Mouse (Mus musculus) heart, embryonic 10.5 days (tissue): ENCODE measurements around the gene Srd5a1. TPM values are rescaled to one million over a fixed set of nuclear protein-coding genes. Genes with fewer than 3 reads are reported as not detected.
A peak's percentile ranks its signal among the peaks of the same experiment; 100 is the strongest.

ENCODE experiments used
- DNase-seq: peaks from one replicate; pipeline ENCODE4 v3.0.0-alpha.2; 2017; ENCODE audit warnings: low spot score
- H3K27ac ChIP-seq: fragments of 300-500 bp; sonication (generic); 2 replicates; pipeline ENCODE4 v1.5.1; 2016; ENCODE audit warnings: mild to moderate bottlenecking
- H3K27me3 ChIP-seq: fragments of 300-500 bp; sonication (generic); 2 replicates; pipeline ENCODE4 v1.6.1; 2016; ENCODE audit warnings: mild to moderate bottlenecking; ENCODE audit not compliant: poor library complexity, insufficient read depth, severe bottlenecking
- H3K36me3 ChIP-seq: fragments of 300-500 bp; sonication (generic); 2 replicates; pipeline ENCODE4 v1.6.1; 2016; ENCODE audit warnings: mild to moderate bottlenecking, moderate library complexity
- H3K4me1 ChIP-seq: fragments of 300-500 bp; sonication (generic); 2 replicates; pipeline ENCODE4 v1.6.1; 2016; ENCODE audit warnings: mild to moderate bottlenecking
- H3K4me3 ChIP-seq: fragments of 300-500 bp; sonication (generic); 2 replicates; pipeline ENCODE4 v1.5.1; 2016; ENCODE audit warnings: mild to moderate bottlenecking, moderate library complexity
- H3K9me3 ChIP-seq: fragments of 300-500 bp; sonication (generic); 2 replicates; pipeline ENCODE4 v1.6.1; 2016; ENCODE audit warnings: mild to moderate bottlenecking, moderate library complexity
- WGBS: fragments of 180-500 bp; shearing (Covaris S2); methylation state at CpG from one replicate; pipeline ENCODE4 v1.1.7; 2016; 5-methylcytosine and 5-hydroxymethylcytosine counted together
- polyA plus RNA-seq: library from polyadenylated mRNA; unstranded; fragments of >200 nt; fragmentation: Nextera tagmentation; extraction: Ambion mirVana; gene quantifications from 2 replicates; pipeline ENCODE4 v1.2.1, GENCODE M21; 2016

Gene Srd5a1
- 8.5 and 12.0 TPM in 2 replicates for polyA plus RNA-seq

DNA sequence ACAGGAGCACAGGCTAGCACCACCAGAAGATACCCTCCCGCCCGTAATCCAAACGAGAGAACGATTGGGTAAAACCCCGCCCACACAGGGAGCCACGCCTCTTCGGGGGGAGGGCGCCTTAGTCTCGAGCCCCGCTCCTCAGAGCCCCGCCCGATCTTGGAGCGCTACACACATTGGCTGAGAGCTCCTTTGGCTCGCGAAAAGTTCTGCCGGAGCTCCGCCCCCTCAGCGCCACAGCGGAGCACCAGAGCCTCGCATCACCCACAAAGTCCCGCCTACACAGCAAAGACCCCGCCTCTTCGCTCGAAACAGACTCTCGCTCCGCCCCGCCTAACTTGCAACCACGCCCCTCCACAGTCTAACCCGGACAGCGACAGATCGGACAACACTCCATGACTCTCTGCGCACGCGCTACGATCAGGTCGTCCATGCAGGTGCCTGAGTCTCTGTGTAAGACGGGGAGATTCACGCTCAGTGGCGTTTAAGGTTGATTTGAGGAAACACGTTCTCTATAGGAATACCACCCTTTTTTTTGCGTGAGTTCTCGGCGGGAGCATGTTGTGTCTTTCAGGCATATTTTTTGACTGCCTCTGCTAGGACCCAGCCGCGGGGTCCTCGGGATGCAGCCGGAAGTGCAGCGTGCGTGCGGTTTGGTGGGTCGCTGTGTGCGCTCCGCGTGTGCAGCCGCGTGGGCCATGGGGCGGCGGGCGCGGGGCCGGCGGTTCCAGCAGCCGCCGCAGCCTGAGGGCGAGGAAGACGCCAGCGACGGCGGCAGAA, at the start of gene Srd5a1:
Srd5a1 (minus strand) TSS at position 45 of the 777 bp plus-strand sequence.
- under 1% methylated on average over 69 of the region's 69 CpGs for WGBS
- Histone ChIP-seq H3K9me3 (no peaks in the 10 kb centered on the region), H3K36me3 (peaks cover 29% of the 10 kb centered on the region), H3K4me1 (peaks cover 13% of the 10 kb centered on the region; the same call in 1 of the 2 replicates), H3K4me3 (peak within 1 kb of the TSS; percentile 98), H3K27me3 (peaks cover 10% of the 10 kb centered on the region; the same call in 1 of the 2 replicates), H3K27ac (peak within 1 kb of the TSS; percentile 94)
- DNase-seq = peak; percentile 100

GRCm38 (mm10) chr13:69654508-69654907, 43.3 kb upstream of the Srd5a1 start:
- Histone ChIP-seq H3K4me1 (no peaks in the 10 kb centered on the region), H3K9me3 (no peaks in the 10 kb centered on the region), H3K27me3 (no peaks in the 10 kb centered on the region), H3K27ac (no peak overlapping the region), H3K4me3 (no peak overlapping the region), H3K36me3 (no peaks in the 10 kb centered on the region)
- WGBS = 76% methylated on average over 3 of the region's 3 CpGs
- DNase-seq = no peak

DNA sequence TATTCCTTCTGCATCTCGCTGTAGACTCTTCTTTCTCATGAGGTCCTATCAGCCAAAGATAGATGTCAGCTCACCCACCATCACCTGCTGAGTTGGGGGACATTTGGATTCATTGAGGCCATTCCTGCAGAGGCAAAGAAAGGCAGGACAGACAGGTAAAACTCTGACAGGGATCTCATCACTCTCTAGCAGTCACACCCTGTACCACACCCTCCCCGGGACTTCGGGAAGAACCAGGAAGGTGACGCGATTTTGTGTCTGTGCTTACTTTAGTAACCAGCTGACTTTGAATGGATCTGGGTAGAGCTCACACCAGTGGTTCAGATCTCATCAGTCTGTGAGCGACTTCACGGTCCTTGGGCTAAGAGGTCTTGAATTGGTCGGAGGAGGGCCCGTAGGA, 35.2 kb upstream of the Srd5a1 start:
- Histone ChIP-seq H3K36me3 (no peaks in the 10 kb centered on the region), H3K9me3 (no peaks in the 10 kb centered on the region), H3K27ac (no peak overlapping the region), H3K4me1 (no peaks in the 10 kb centered on the region), H3K4me3 (no peak overlapping the region), H3K27me3 (no peaks in the 10 kb centered on the region)
- 75% methylated on average over 9 of the region's 9 CpGs for whole genome bisulfite sequencing
- DNase-seq = peak; percentile 52

- peaks cover 2% of the 10 kb centered on the region; the same call in 1 of the 2 replicates for H3K36me3 ChIP-seq
- no peaks in the 10 kb centered on the region for H3K9me3 ChIP-seq
- 74% methylated on average over 13 of the region's 13 CpGs for WGBS
- DNase-seq = peak; percentile 63
- no peaks in the 10 kb centered on the region for H3K27me3 ChIP-seq
- no peaks in the 10 kb centered on the region for H3K4me1 ChIP-seq
- no peak overlapping the region for H3K27ac ChIP-seq
- no peak overlapping the region for H3K4me3 ChIP-seq
Observed at GRCm38 (mm10) chr13:69645694-69646423, 34.6 kb upstream of the Srd5a1 start.

DNA sequence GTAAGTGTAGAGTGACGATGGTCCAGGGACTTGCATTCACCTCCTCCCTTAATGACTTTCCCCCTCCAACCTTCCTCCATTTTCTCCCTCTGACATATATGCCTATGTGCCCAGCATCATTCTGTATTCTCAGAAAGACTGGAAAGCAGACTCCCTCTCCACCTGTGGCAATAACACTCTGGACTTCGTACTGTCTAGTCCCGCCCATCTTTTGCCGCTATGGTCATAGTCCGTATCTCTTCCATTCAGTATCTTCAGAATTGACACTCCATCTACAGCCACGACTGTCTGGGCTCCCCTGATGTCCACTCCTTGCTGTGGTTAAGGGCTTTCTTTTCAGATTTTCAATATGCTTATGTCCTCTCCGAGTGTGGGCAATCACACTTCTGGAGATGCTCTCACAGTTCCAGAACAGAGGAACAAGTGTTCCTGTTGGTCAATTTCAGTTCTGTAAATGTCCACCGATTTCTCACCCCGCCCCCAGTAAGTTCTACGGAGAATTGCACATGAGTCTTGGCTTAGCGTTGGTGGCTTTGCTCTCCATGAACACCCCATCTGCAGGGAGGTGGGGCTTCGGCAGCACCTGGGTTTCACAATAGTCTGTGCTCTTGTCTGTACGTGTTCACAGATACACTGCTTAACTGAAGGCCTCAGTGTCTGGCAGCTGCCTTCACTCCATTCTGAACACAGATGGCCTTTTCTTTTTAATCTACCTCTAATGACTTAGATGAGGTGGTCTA, 33.4 kb upstream of the Srd5a1 start:
- H3K9me3 ChIP-seq = no peaks in the 10 kb centered on the region
- 82% methylated on average over 13 of the region's 13 CpGs for WGBS
- H3K27ac ChIP-seq = no peak overlapping the region
- H3K36me3 ChIP-seq = peaks cover 9% of the 10 kb centered on the region; the same call in 1 of the 2 replicates
- H3K4me3 ChIP-seq = no peak overlapping the region
- H3K27me3 ChIP-seq = no peaks in the 10 kb centered on the region
- H3K4me1 ChIP-seq = no peaks in the 10 kb centered on the region
- no peak for DNase-seq

- WGBS = 80% methylated on average over 2 of the region's 2 CpGs
- Histone ChIP-seq H3K27me3 (no peaks in the 10 kb centered on the region), H3K4me3 (no peak overlapping the region), H3K4me1 (no peaks in the 10 kb centered on the region), H3K27ac (no peak overlapping the region), H3K36me3 (peaks cover 14% of the 10 kb centered on the region; the same call in 1 of the 2 replicates), H3K9me3 (no peaks in the 10 kb centered on the region)
- DNase-seq = no peak
Observed at GRCm38 (mm10) chr13:69643937-69644336, 32.7 kb upstream of the Srd5a1 start.

GRCm38 (mm10) chr13:69642656-69643216, 31.5 kb upstream of the Srd5a1 start:
- 64% methylated on average over 5 of the region's 5 CpGs for WGBS
- no peak for DNase-seq
- no peaks in the 10 kb centered on the region for H3K4me1 ChIP-seq
- H3K4me3 ChIP-seq = no peak overlapping the region
- no peaks in the 10 kb centered on the region for H3K9me3 ChIP-seq
- no peaks in the 10 kb centered on the region for H3K27me3 ChIP-seq
- peaks cover 24% of the 10 kb centered on the region for H3K36me3 ChIP-seq
- H3K27ac ChIP-seq = no peak overlapping the region

DNA sequence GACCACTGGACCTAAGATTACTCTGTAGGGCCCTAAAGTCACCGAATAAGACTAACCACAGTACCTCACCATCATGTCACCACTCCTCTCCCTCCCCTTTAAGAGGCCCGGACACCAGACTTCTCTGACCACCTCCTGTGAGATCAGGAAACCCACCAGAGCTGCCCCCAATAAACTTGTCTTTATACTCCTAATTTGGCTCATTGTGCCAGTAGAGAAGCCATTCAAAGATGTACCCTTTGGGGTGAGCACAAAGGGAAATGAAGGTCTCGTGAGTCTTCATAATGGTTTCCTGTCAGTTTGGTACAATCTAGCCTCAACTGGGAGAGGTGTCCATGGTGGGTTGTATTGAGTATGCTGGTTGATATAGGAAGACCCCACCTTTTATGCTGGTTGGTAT, 29.8 kb upstream of the Srd5a1 start:
- H3K4me1 ChIP-seq = no peaks in the 10 kb centered on the region
- H3K9me3 ChIP-seq = no peaks in the 10 kb centered on the region
- no peak overlapping the region for H3K4me3 ChIP-seq
- 81% methylated on average over 3 of the region's 3 CpGs for WGBS
- DNase-seq = peak; percentile 57
- H3K27ac ChIP-seq = no peak overlapping the region
- H3K36me3 ChIP-seq = peaks cover 37% of the 10 kb centered on the region
- no peaks in the 10 kb centered on the region for H3K27me3 ChIP-seq

DNA sequence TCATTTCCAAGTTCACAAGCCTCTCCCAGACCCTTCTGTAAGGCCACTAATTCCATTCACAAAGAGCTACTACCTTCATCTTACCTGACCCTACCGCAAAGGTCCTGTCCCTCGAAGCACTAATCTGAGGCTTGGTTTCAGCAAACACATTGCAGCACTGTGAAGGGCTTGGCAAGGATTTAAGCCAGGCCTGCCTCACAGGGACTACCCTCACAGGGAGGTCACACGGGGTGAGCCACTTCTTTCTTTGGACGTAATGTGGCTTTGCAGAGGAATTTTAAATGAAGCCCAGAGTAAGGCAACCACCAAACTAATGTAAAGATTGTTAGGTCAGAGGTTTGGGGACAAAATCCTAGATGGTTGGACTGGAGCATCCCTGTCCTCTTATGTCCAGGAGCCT, 29.3 kb upstream of the Srd5a1 start:
- peak; percentile 63 for DNase-seq
- Histone ChIP-seq H3K36me3 (peaks cover 42% of the 10 kb centered on the region), H3K4me1 (no peaks in the 10 kb centered on the region), H3K27ac (no peak overlapping the region), H3K9me3 (no peaks in the 10 kb centered on the region), H3K4me3 (no peak overlapping the region), H3K27me3 (no peaks in the 10 kb centered on the region)
- WGBS = 87% methylated on average over 4 of the region's 4 CpGs

- H3K4me1 ChIP-seq = no peaks in the 10 kb centered on the region
- peaks cover 46% of the 10 kb centered on the region for H3K36me3 ChIP-seq
- no peak overlapping the region for H3K27ac ChIP-seq
- H3K9me3 ChIP-seq = no peaks in the 10 kb centered on the region
- H3K4me3 ChIP-seq = no peak overlapping the region
- H3K27me3 ChIP-seq = no peaks in the 10 kb centered on the region
- peak; percentile 58 for DNase-seq
- WGBS = 91% methylated on average over 4 of the region's 4 CpGs
Observed at GRCm38 (mm10) chr13:69640126-69640525, 28.9 kb upstream of the Srd5a1 start.

- WGBS = 88% methylated on average over 5 of the region's 5 CpGs
- peak; percentile 41 for DNase-seq
- Histone ChIP-seq H3K27me3 (no peaks in the 10 kb centered on the region), H3K4me1 (no peaks in the 10 kb centered on the region), H3K9me3 (no peaks in the 10 kb centered on the region), H3K36me3 (peaks cover 55% of the 10 kb centered on the region), H3K27ac (no peak overlapping the region), H3K4me3 (no peak overlapping the region)
Observed at GRCm38 (mm10) chr13:69639251-69639650, 28.0 kb upstream of the Srd5a1 start.

DNA sequence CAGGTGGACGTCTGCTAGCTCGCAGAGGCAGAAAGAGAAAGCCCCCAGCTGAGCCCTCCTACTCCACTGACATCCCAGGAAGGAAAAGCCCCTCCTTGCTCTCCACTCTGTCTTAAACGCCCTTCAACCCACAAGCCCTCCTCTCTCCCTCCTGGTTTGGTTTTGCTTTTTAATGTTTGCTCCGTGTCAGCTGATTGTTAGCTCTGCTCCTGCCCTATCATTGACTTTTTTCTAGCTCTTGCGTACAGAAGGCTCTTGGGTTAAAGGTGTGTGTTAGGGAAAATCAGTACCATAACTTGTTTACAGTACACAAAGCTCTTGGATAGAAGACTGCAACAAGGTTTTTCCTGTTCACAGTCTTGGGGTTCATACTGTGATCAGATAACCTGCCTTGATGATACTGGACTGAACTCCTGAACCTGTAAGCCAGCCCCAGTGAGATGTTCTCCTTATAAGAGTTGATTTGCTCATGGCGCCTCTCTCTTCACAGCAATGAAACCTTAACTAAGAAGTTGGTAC, 26.9 kb upstream of the Srd5a1 start:
- no peak overlapping the region for H3K4me3 ChIP-seq
- no peak overlapping the region for H3K27ac ChIP-seq
- H3K27me3 ChIP-seq = no peaks in the 10 kb centered on the region
- 87% methylated on average over 6 of the region's 6 CpGs for WGBS
- no peaks in the 10 kb centered on the region for H3K4me1 ChIP-seq
- H3K9me3 ChIP-seq = no peaks in the 10 kb centered on the region
- DNase-seq = peak; percentile 39
- peaks cover 66% of the 10 kb centered on the region for H3K36me3 ChIP-seq
